Mouse (Mus musculus): ENCODE data around the gene Mab21l3. TPM values are rescaled to one million over a fixed set of nuclear protein-coding genes. Genes with fewer than 3 reads are reported as not detected.

Mab21l3 gene
- total and polyA plus RNA-seq, 3 experiments: 1.9 to 3.4 (median 2.8) TPM

GRCm38 (mm10) chr3:101799852-101800595 lies 48.7 kb downstream of the Mab21l3 start:
- Histone ChIP-seq H3K4me1 (ENCODE audit: control insufficient read depth in 1 of 2, insufficient read depth in 2 of 2) (peaks cover 15 to 44% of the 10 kb centered on the region in 2 experiments), H3K9me3 (replicated peaks; ENCODE audit: low read length) (no peaks in the 10 kb centered on the region), H3K36me3 (replicated peaks in 1 of 2; ENCODE audit: control insufficient read depth in 1 of 2, insufficient read depth in 1 of 2, low read length in 1 of 2) (no peaks in the 10 kb centered on the region), H3K4me2 (ENCODE audit: insufficient read depth, low read depth, poor library complexity, severe bottlenecking) (peak overlapping the region; percentile 93), H3K27me3 (replicated peaks) (no peaks in the 10 kb centered on the region), H3K27ac (ENCODE audit: insufficient read depth, low read depth) (no peak overlapping the region; the same call in 1 of the 2 replicates), H3K4me3 (replicated peaks in 1 of 3; ENCODE audit: low read depth in 2 of 3, low read length in 2 of 3, poor library complexity in 1 of 3) (peak overlapping the region in 1 of 3 experiments; percentile 31), H3K79me2 (replicated peaks; ENCODE audit: control insufficient read depth, extremely low read depth, insufficient read depth, poor library complexity, severe bottlenecking) (no peaks in the 10 kb centered on the region), H3K9ac (ENCODE audit: insufficient read depth, low read depth) (no peak overlapping the region)
- dilution Hi-C loops (cut with MboI; ENCODE audit: extremely low pct_ligation_motif_present, extremely low pct_unique_long_range_greater_than_20kb, low sequenced_read_pairs): no loop called here
- TF ChIP-seq MYC (IDR thresholded peaks at IDR 0.05; ENCODE audit: low read depth, low read length) (0 out of 2 replicates have a peak, but pooled peaks have one; percentile 10), USF2 (conservative IDR thresholded peaks at IDR 0.05; ENCODE audit: low read depth, low read length) (no peak), ETS1 (conservative IDR thresholded peaks at IDR 0.05; ENCODE audit: low read depth, low read length) (peak; percentile 47), ZKSCAN1 (IDR thresholded peaks at IDR 0.05; ENCODE audit: borderline replicate concordance, low read depth, low read length) (no peak), HCFC1 (IDR thresholded peaks at IDR 0.05; ENCODE audit: low read depth, low read length) (no peak), CHD2 (IDR thresholded peaks at IDR 0.05; ENCODE audit: low read length) (peak; percentile 14; the same call in 1 of the 2 replicates), TBP (conservative IDR thresholded peaks at IDR 0.05; ENCODE audit: low read depth, low read length) (no peak), IRF4 (IDR thresholded peaks at IDR 0.05; ENCODE audit: low read depth, low read length) (peak; percentile 55), JUND (conservative IDR thresholded peaks at IDR 0.05; ENCODE audit: low read depth, low read length) (no peak), NELFE (IDR thresholded peaks at IDR 0.05; ENCODE audit: low read depth, low read length) (no peak), MAX (IDR thresholded peaks at IDR 0.05; ENCODE audit: low read length) (peak; percentile 19; the same call in 1 of the 2 replicates), MEF2A (IDR thresholded peaks at IDR 0.05; ENCODE audit: borderline replicate concordance, low read depth, low read length) (0 out of 2 replicates have a peak, but pooled peaks have one; percentile 15), ZMIZ1 (IDR thresholded peaks at IDR 0.05; ENCODE audit: low read depth, low read length) (no peak), RCOR1 (conservative IDR thresholded peaks at IDR 0.05; ENCODE audit: low read depth, low read length) (0 out of 2 replicates have a peak, but pooled peaks have one; percentile 14), E2F4 (IDR thresholded peaks at IDR 0.05; ENCODE audit: insufficient replicate concordance, low read depth, low read length) (no peak), ELF1 (IDR thresholded peaks at IDR 0.05; ENCODE audit: low read depth, low read length) (peak; percentile 49; the same call in 1 of the 2 replicates), NRF1 (IDR thresholded peaks at IDR 0.05; ENCODE audit: low read depth, low read length) (no peak), MAZ (IDR thresholded peaks at IDR 0.05; ENCODE audit: low read depth, low read length) (no peak), ZNF384 (IDR thresholded peaks at IDR 0.05; ENCODE audit: low read depth, low read length) (peak; percentile 91), EP300 (IDR thresholded peaks at IDR 0.05; ENCODE audit: low read length) (peak; percentile 67), MAFK (IDR thresholded peaks at IDR 0.05; ENCODE audit: insufficient replicate concordance, low read length) (0 out of 2 replicates have a peak, but pooled peaks have one; percentile 14), BHLHE40 (IDR thresholded peaks at IDR 0.05; ENCODE audit: low read depth, low read length) (peak; percentile 43), RAD21 (IDR thresholded peaks at IDR 0.05; ENCODE audit: low read depth, low read length) (no peak)
- in situ Hi-C loops (cut with MboI; ENCODE audit: low pct_ligation_motif_present, low pct_unique_long_range_greater_than_20kb, low sequenced_read_pairs): loop anchor here (10.0 to 25.0 kb wide), 3 partner anchors 205 to 838 kb away; partner anchors contain the start of gene Ttf2
- DNase-seq (ENCODE audit: extremely low read depth): peak; percentile 77

Data from CH12.LX (cell line).